Mouse (Mus musculus) forebrain, postnatal 0 days (tissue): ENCODE measurements around the gene Prpf19. TPM values are rescaled to one million over a fixed set of nuclear protein-coding genes. Genes with fewer than 3 reads are reported as not detected.

Source experiments
- ATAC-seq: fragments of 200-750 bp; cut with Nextera tagmentation; 2 replicates; pipeline ENCODE4 v1.8.0; 2017; ENCODE audit warnings: mild to moderate bottlenecking, moderate library complexity
- DNase-seq: peaks from one replicate; pipeline ENCODE4 v3.0.0-alpha.2; 2015
- H3K27ac ChIP-seq: fragments of 300-500 bp; sonication (generic); 2 replicates; pipeline ENCODE4 v1.5.1; 2014; ENCODE audit warnings: low read depth, mild to moderate bottlenecking, antibody characterized with exemption, low read length, moderate library complexity, mixed read lengths
- H3K27me3 ChIP-seq: fragments of 300-500 bp; sonication (generic); 2 replicates; pipeline ENCODE4 v1.6.1; 2014; ENCODE audit warnings: mild to moderate bottlenecking, low read length, mixed read lengths; ENCODE audit not compliant: insufficient read depth
- H3K36me3 ChIP-seq: fragments of 300-500 bp; sonication (generic); 2 replicates; pipeline ENCODE4 v1.6.1; 2014; ENCODE audit warnings: mild to moderate bottlenecking, moderate library complexity; ENCODE audit not compliant: insufficient read depth
- H3K4me1 ChIP-seq: fragments of 300-500 bp; sonication (generic); 2 replicates; pipeline ENCODE4 v1.6.1; 2014; ENCODE audit warnings: antibody characterized with exemption; ENCODE audit not compliant: insufficient read depth
- H3K4me2 ChIP-seq: fragments of 300-500 bp; sonication (generic); 2 replicates; pipeline ENCODE4 v1.6.1; 2014; ENCODE audit warnings: low read depth, mild to moderate bottlenecking, moderate library complexity
- H3K4me3 ChIP-seq: fragments of 300-500 bp; sonication (generic); 2 replicates; pipeline ENCODE4 v1.5.1; 2014; ENCODE audit warnings: low read depth, low read length, mixed read lengths
- H3K9ac ChIP-seq: fragments of 300-500 bp; sonication (generic); 2 replicates; pipeline ENCODE4 v1.6.1; 2014; ENCODE audit warnings: mild to moderate bottlenecking
- H3K9me3 ChIP-seq: fragments of 300-500 bp; sonication (generic); 2 replicates; pipeline ENCODE4 v1.6.1; 2016; ENCODE audit warnings: low read length
- CTCF ChIP-seq: sonication (generic); IDR thresholded peaks from 2 replicates; pipeline ENCODE4 v1.5.1; 2016; ENCODE audit warnings: antibody characterized with exemption, control low read depth, low read depth
- WGBS: fragments of 180-500 bp; shearing (Covaris S2); extraction: QIAGEN DNeasy Blood & Tissue Kit; methylation state at CpG from one replicate; pipeline ENCODE4 v1.1.7; 2014; 5-methylcytosine and 5-hydroxymethylcytosine counted together
- polyA plus RNA-seq: library from polyadenylated mRNA; unstranded; fragments of >200 nt; fragmentation: Nextera tagmentation; extraction: Ambion mirVana; gene quantifications from 2 replicates; pipeline ENCODE4 v1.2.1, GENCODE M21; 2015
- total RNA-seq: library from RNA; depleted of rRNA; stranded (reverse); fragments of >200 nt; gene quantifications from 2 replicates; pipeline ENCODE4 v1.2.3, GENCODE M21; 2014

Prpf19 gene
- total and polyA plus RNA-seq, 2 experiments from 2014 or later, result 35.6 to 271 TPM

- TF ChIP-seq CTCF, result no peak
- Histone ChIP-seq H3K9ac (peak overlapping the region; percentile 91), H3K4me2 (peak overlapping the region; percentile 79), H3K4me1 (peaks cover 12% of the 10 kb centered on the region), H3K27me3 (no peaks in the 10 kb centered on the region), H3K27ac (peak overlapping the region; percentile 94), H3K4me3 (peak overlapping the region; percentile 86), H3K36me3 (peaks cover 34% of the 10 kb centered on the region), H3K9me3 (no peaks in the 10 kb centered on the region)
- peak; percentile 35 for DNase-seq
- WGBS, result 1% methylated on average over 16 of the region's 16 CpGs
- ATAC-seq, result no peak
These were observed 677 bp downstream of the Prpf19 start for GRCm38 (mm10) chr19:10895708-10896107.

DNA sequence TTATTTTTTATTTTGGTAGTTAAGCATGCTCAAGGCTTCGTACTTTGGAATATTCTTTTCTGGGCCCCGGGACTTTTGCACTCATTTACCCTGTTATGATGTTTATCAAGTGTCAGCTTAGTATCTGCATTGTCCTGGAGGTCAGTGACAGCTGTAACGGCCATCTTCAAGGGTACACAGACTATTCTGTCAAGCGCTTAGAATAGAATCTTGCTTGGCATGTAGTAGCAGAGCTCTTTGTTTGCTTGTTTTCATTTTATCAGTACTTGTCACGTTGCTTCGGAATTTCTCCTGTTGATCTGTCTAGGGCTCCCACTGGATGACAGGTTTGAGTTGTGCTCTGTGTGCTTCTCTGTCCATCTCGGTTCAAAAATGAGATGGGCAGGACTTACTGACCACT, 1.8 kb downstream of the Prpf19 start:
- DNase-seq (no peak), ATAC-seq (no peak)
- peak overlapping the region; percentile 91; the same call in 1 of the 2 replicates for H3K9ac ChIP-seq
- peaks cover 12% of the 10 kb centered on the region for H3K4me1 ChIP-seq
- 82% methylated on average over 7 of the region's 7 CpGs for WGBS
- H3K4me2 ChIP-seq, result peak overlapping the region; percentile 79
- no peaks in the 10 kb centered on the region for H3K9me3 ChIP-seq
- no peak for TF ChIP-seq CTCF
- H3K27ac ChIP-seq, result no peak overlapping the region
- H3K36me3 ChIP-seq, result peaks cover 44% of the 10 kb centered on the region
- H3K4me3 ChIP-seq, result no peak overlapping the region; the same call in 1 of the 2 replicates
- no peaks in the 10 kb centered on the region for H3K27me3 ChIP-seq

DNA sequence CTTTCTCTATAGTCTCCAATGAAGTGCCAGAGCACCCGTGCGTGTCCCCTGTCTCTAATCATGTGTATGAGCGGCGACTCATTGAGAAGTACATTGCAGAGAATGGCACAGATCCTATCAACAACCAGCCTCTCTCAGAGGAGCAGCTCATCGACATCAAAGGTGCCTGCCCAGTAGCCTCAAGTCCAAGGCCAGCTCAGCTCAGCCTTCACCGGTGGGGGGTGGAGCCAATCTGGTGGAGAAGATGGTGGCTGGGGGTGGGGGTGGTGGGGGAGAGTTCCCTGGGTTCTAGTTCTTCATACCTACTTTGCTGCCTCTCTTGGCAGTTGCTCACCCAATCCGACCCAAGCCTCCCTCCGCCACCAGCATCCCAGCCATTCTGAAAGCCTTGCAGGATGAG, 2.5 kb downstream of the Prpf19 start:
- Histone ChIP-seq H3K4me3 (no peak overlapping the region), H3K9me3 (no peaks in the 10 kb centered on the region), H3K27ac (no peak overlapping the region), H3K4me2 (no peak overlapping the region), H3K36me3 (peaks cover 51% of the 10 kb centered on the region), H3K4me1 (peaks cover 12% of the 10 kb centered on the region), H3K9ac (no peak overlapping the region), H3K27me3 (no peaks in the 10 kb centered on the region)
- WGBS, result 87% methylated on average over 8 of the region's 8 CpGs
- TF ChIP-seq CTCF, result no peak
- ATAC-seq (no peak), DNase-seq (no peak)

GRCm38 (mm10) chr19:10900315-10900714, 5.3 kb downstream of the Prpf19 start:
- 67% methylated on average over 6 of the region's 6 CpGs for WGBS
- Histone ChIP-seq H3K4me2 (no peak overlapping the region), H3K9me3 (no peaks in the 10 kb centered on the region), H3K4me3 (no peak overlapping the region), H3K27ac (no peak overlapping the region), H3K36me3 (peaks cover 77% of the 10 kb centered on the region), H3K9ac (no peak overlapping the region), H3K27me3 (no peaks in the 10 kb centered on the region), H3K4me1 (peaks cover 12% of the 10 kb centered on the region)
- no peak for TF ChIP-seq CTCF
- ATAC-seq, result no peak
- DNase-seq, result no peak

- Histone ChIP-seq H3K4me1 (peaks cover 9% of the 10 kb centered on the region), H3K4me3 (no peak overlapping the region), H3K9me3 (no peaks in the 10 kb centered on the region), H3K4me2 (no peak overlapping the region), H3K27me3 (no peaks in the 10 kb centered on the region), H3K9ac (no peak overlapping the region), H3K36me3 (peaks cover 85% of the 10 kb centered on the region), H3K27ac (no peak overlapping the region)
- DNase-seq (no peak), ATAC-seq (no peak)
- 97% methylated on average over 5 of the region's 5 CpGs for WGBS
- no peak for TF ChIP-seq CTCF
These were observed 6.0 kb downstream of the Prpf19 start for GRCm38 (mm10) chr19:10901046-10901445.

GRCm38 (mm10) chr19:10904512-10904911, 9.5 kb downstream of the Prpf19 start:
- no peak for TF ChIP-seq CTCF
- Histone ChIP-seq H3K9ac (no peak overlapping the region), H3K9me3 (no peaks in the 10 kb centered on the region), H3K4me2 (no peak overlapping the region), H3K27ac (no peak overlapping the region), H3K36me3 (peaks cover 72% of the 10 kb centered on the region), H3K4me3 (no peak overlapping the region), H3K27me3 (no peaks in the 10 kb centered on the region), H3K4me1 (no peaks in the 10 kb centered on the region)
- DNase-seq (no peak), ATAC-seq (no peak)
- 85% methylated on average over 5 of the region's 5 CpGs for WGBS

- H3K4me2 ChIP-seq, result no peak overlapping the region
- no peaks in the 10 kb centered on the region for H3K4me1 ChIP-seq
- H3K4me3 ChIP-seq, result no peak overlapping the region
- no peaks in the 10 kb centered on the region for H3K27me3 ChIP-seq
- DNase-seq, result no peak
- no peak overlapping the region for H3K9ac ChIP-seq
- WGBS, result 60% methylated on average over 7 of the region's 7 CpGs
- H3K36me3 ChIP-seq, result peaks cover 66% of the 10 kb centered on the region
- H3K9me3 ChIP-seq, result no peaks in the 10 kb centered on the region
- no peak overlapping the region for H3K27ac ChIP-seq
- ATAC-seq, result peak; percentile 60
- no peak for TF ChIP-seq CTCF
These were observed 10.1 kb downstream of the Prpf19 start for GRCm38 (mm10) chr19:10904927-10905727.
